Comparison of ENCODE assay signal across 8 mouse cellular contexts in the genomic region with DNA sequence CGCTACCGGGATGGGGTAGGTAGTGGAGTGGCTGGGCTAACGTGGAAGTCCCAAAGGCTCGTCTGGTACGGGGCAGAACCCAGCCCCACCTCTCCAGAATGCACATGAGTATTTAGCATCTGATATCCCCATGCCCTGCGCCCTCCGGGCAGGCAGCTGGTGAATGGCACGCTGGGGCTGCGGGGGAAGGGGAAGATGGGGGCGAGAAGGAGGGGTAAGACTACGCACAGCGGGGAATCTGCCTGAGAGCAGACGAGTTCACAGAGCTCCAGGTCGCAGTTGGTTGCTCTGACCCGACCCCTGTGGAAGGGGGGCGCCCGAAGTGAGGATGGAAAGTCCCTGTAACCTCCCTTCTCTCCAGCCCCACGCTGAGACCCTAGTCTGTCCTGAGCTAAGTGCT. TPM values are rescaled to one million over a fixed set of nuclear protein-coding genes. Genes with fewer than 3 reads are reported as not detected.
DNase-seq lines count a peak whose midpoint lies in the region; ATAC-seq lines count a peak whose summit lies in the region.

No protein-coding gene starts in this region.

- peak overlapping the region; percentile 41 for H3K4me2 ChIP-seq in hindbrain, embryonic 11.5 days (replicated peaks; ENCODE audit: low read depth, low read length)
- H3K4me2 ChIP-seq in midbrain, embryonic 13.5 days (replicated peaks), result peak overlapping the region; percentile 49

- peak; percentile 14 for ATAC-seq in CD4-positive, CD25-positive, alpha-beta regulatory T cell, adult 4 months
- 0 out of 2 replicates have a peak, but pooled peaks have one; percentile 45 for ATAC-seq in hindbrain, embryonic 11.5 days (ENCODE audit: low FRiP score)
- peak; percentile 53; the same call in 1 of the 2 replicates for ATAC-seq in midbrain, embryonic 13.5 days

- no peaks in the 10 kb centered on the region for H3K36me3 ChIP-seq in hindbrain, embryonic 11.5 days (ENCODE audit: control insufficient read depth, insufficient read depth, low read length)
- H3K36me3 ChIP-seq in midbrain, embryonic 13.5 days, result 0 out of 2 replicates have a peak, but pooled peaks cover 2% of the 10 kb centered on the region

- no peaks in the 10 kb centered on the region for H3K9me3 ChIP-seq in hindbrain, embryonic 11.5 days (ENCODE audit: control insufficient read depth, low read length)
- no peaks in the 10 kb centered on the region for H3K9me3 ChIP-seq in midbrain, embryonic 13.5 days

- H3K4me1 ChIP-seq in hindbrain, embryonic 11.5 days (replicated peaks; ENCODE audit: control insufficient read depth, insufficient read depth, low read length), result peaks cover 4% of the 10 kb centered on the region; the same call in 1 of the 2 replicates
- H3K4me1 ChIP-seq in midbrain, embryonic 13.5 days (replicated peaks), result peaks cover 21% of the 10 kb centered on the region

- H3K4me3 ChIP-seq in hindbrain, embryonic 11.5 days (ENCODE audit: low read depth, low read length), result peak overlapping the region; percentile 20
- peak overlapping the region; percentile 13 for H3K4me3 ChIP-seq in midbrain, embryonic 13.5 days (replicated peaks)

- no peak overlapping the region for H3K27ac ChIP-seq in hindbrain, embryonic 11.5 days (ENCODE audit: low read depth, low read length)
- H3K27ac ChIP-seq in midbrain, embryonic 13.5 days, result no peak overlapping the region

- H3K9ac ChIP-seq in hindbrain, embryonic 11.5 days (ENCODE audit: low read depth, low read length), result peak overlapping the region; percentile 34; the same call in 1 of the 2 replicates
- peak overlapping the region; percentile 50 for H3K9ac ChIP-seq in midbrain, embryonic 13.5 days (replicated peaks)

- peaks cover 8% of the 10 kb centered on the region; the same call in 1 of the 2 replicates for H3K27me3 ChIP-seq in hindbrain, embryonic 11.5 days (ENCODE audit: control insufficient read depth, insufficient read depth, low read length)
- H3K27me3 ChIP-seq in midbrain, embryonic 13.5 days, result peaks cover 27% of the 10 kb centered on the region

- peak; percentile 67 for DNase-seq in A20 (ENCODE audit: low read depth, low spot score)
- peak; percentile 49 for DNase-seq in hindbrain, embryonic 11.5 days (ENCODE audit: low spot score)
- DNase-seq in layer of hippocampus, adult 9-10 months (ENCODE audit: low spot score), result no peak
- no peak for DNase-seq in cerebellum, adult 8-10 months
- no peak for DNase-seq in kidney, postnatal 10 days
- DNase-seq in adrenal gland, postnatal 36 days, result no peak

- 2% methylated on average over 18 of the region's 18 CpGs for WGBS in hindbrain, embryonic 11.5 days
- under 1% methylated on average over 18 of the region's 18 CpGs for WGBS in midbrain, embryonic 13.5 days

RNA-seq across cellular contexts. Expression of a gene that starts 1.0 kb away (rescaled TPM):
- polyA plus RNA-seq in CD4-positive, CD25-positive, alpha-beta regulatory T cell, adult 4 months (2017; shearing (Covaris generic)), result 100 to 1,000 TPM; 132 to 166 TPM
- polyA plus RNA-seq in hindbrain, embryonic 11.5 days (2014; fragmentation: Nextera tagmentation; extraction: Ambion mirVana), result 3.0 and 3.7 TPM in 2 replicates
- polyA plus RNA-seq in midbrain, embryonic 13.5 days (2015; fragmentation: Nextera tagmentation; extraction: Ambion mirVana), result 4.1 and 4.7 TPM in 2 replicates
- 1 to 10 TPM; 2.7 to 3.4 TPM for total RNA-seq in adrenal gland, postnatal 36 days (2021)

RNA-seq across cellular contexts. Expression of a gene that starts 11.7 kb away (rescaled TPM):
- 1 to 10 TPM in 1 of 2 experiments, under 1 TPM in 1; 0.37 to 1.7 TPM for polyA plus RNA-seq in CD4-positive, CD25-positive, alpha-beta regulatory T cell, adult 4 months (2017; shearing (Covaris generic))
- 9.1 and 10.1 TPM in 2 replicates for polyA plus RNA-seq in hindbrain, embryonic 11.5 days (2014; fragmentation: Nextera tagmentation; extraction: Ambion mirVana)
- polyA plus RNA-seq in midbrain, embryonic 13.5 days (2015; fragmentation: Nextera tagmentation; extraction: Ambion mirVana), result 6.1 and 8.4 TPM in 2 replicates
- 10 to 100 TPM; 52.2 to 65.5 TPM for total RNA-seq in adrenal gland, postnatal 36 days (2021)

RNA-seq across cellular contexts. Expression of a gene that starts 24.5 kb away (rescaled TPM):
- not detected for polyA plus RNA-seq in CD4-positive, CD25-positive, alpha-beta regulatory T cell, adult 4 months (2017; shearing (Covaris generic))
- 0.26 and 0.70 TPM in 2 replicates for polyA plus RNA-seq in hindbrain, embryonic 11.5 days (2014; fragmentation: Nextera tagmentation; extraction: Ambion mirVana)
- polyA plus RNA-seq in midbrain, embryonic 13.5 days (2015; fragmentation: Nextera tagmentation; extraction: Ambion mirVana), result 0.30 and 0.83 TPM in 2 replicates
- under 1 TPM in 1 of 2 experiments, not detected in 1; 0.92 TPM for total RNA-seq in adrenal gland, postnatal 36 days (2021)

RNA-seq across cellular contexts. Expression of a gene that starts 30.1 kb away (rescaled TPM):
- 100 to 1,000 TPM; 144 to 199 TPM for polyA plus RNA-seq in CD4-positive, CD25-positive, alpha-beta regulatory T cell, adult 4 months (2017; shearing (Covaris generic))
- not detected in 2 replicates for polyA plus RNA-seq in hindbrain, embryonic 11.5 days (2014; fragmentation: Nextera tagmentation; extraction: Ambion mirVana)
- not detected in 2 replicates for polyA plus RNA-seq in midbrain, embryonic 13.5 days (2015; fragmentation: Nextera tagmentation; extraction: Ambion mirVana)
- total RNA-seq in adrenal gland, postnatal 36 days (2021), result not detected

RNA-seq across cellular contexts. Expression of a gene that starts 39.3 kb away (rescaled TPM):
- 10 to 100 TPM; 64.0 to 76.0 TPM for polyA plus RNA-seq in CD4-positive, CD25-positive, alpha-beta regulatory T cell, adult 4 months (2017; shearing (Covaris generic))
- polyA plus RNA-seq in hindbrain, embryonic 11.5 days (2014; fragmentation: Nextera tagmentation; extraction: Ambion mirVana), result 49.1 and 55.4 TPM in 2 replicates
- 54.4 and 60.3 TPM in 2 replicates for polyA plus RNA-seq in midbrain, embryonic 13.5 days (2015; fragmentation: Nextera tagmentation; extraction: Ambion mirVana)
- 10 to 100 TPM; 57.3 to 59.3 TPM for total RNA-seq in adrenal gland, postnatal 36 days (2021)

Comparison
In these comparisons a context has a peak if more than half of its experiments do, and no peak if none do; other contexts are left out.
1. DNase-seq: peak in A20 (single experiment) and hindbrain, embryonic 11.5 days (single experiment); none in layer of hippocampus, adult 9-10 months (single experiment), cerebellum, adult 8-10 months (single experiment), kidney, postnatal 10 days (single experiment) and adrenal gland, postnatal 36 days (0 of 2).
2. RNA of a gene that starts 1.0 kb away (polyA plus RNA-seq): 132 to 166 TPM in CD4-positive, CD25-positive, alpha-beta regulatory T cell, adult 4 months; 4.1 to 4.7 TPM in midbrain, embryonic 13.5 days and 3.0 to 3.7 TPM in hindbrain, embryonic 11.5 days; every median in the first group is over 10 times any median in the second.
3. Peak in every context shown above with its lines, with median percentiles within 50 percentile points of each other: ATAC-seq.